Mouse (Mus musculus): ENCODE results near the gene St5.
A peak's percentile ranks its signal among the peaks of the same experiment; 100 is the strongest.

- 0 out of 2 replicates have a peak, but pooled peaks have one; percentile 39 for TF ChIP-seq EP300 (IDR thresholded peaks at IDR 0.05; ENCODE audit: insufficient read depth, low read depth, low read length)
- TF ChIP-seq CTCF (IDR thresholded peaks at IDR 0.05) = no peak
- no peak for TF ChIP-seq POLR2A (IDR thresholded peaks at IDR 0.05; ENCODE audit: insufficient read depth, low read depth, low read length)
These were observed 85.6 kb downstream of the St5 start for GRCm38 (mm10) chr7:109617838-109618237.

Measured in heart, adult 2 months (tissue).